Mouse (Mus musculus) C2C12 (cell line): ENCODE measurements at regions not wholly inside any gene's neighbourhood (a gene's known extent, or its start where the extent isn't known, plus 50 kb on each side); places are given as distances from the start of the nearest gene placed in this dataset.

Experiments used
- CTCF ChIP-seq: IDR thresholded peaks from one replicate; pipeline ENCODE4 v1.5.1; 2011; ENCODE audit not compliant: control insufficient read depth, insufficient read depth, insufficient read length
- FOSL1 ChIP-seq: IDR thresholded peaks from one replicate; pipeline ENCODE4 v1.8.0; 2011; ENCODE audit warnings: mild to moderate bottlenecking, low read length; ENCODE audit not compliant: poor library complexity, insufficient read depth, severe bottlenecking
- USF1 ChIP-seq: IDR thresholded peaks from one replicate; pipeline ENCODE4 v1.6.1; 2011; ENCODE audit warnings: low read depth, mild to moderate bottlenecking, control low read depth, moderate library complexity

GRCm38 (mm10) chr13:94619511-94619910 lies 169.2 kb upstream of the Tbca start:
- TF ChIP-seq USF1 (no peak), CTCF (no peak), FOSL1 (no peak)
